Mouse (Mus musculus) MEL (cell line): ENCODE measurements at regions not wholly inside any gene's neighbourhood (a gene's known extent, or its start where the extent isn't known, plus 50 kb on each side); places are given as distances from the start of the nearest gene placed in this dataset.

Source experiments
- CTCF ChIP-seq, 3 experiments: IDR thresholded peaks in 2 of 3; conservative IDR thresholded peaks in 1 of 3; 2 replicates each; pipeline ENCODE4 v1.5.1; 2011 to 2012; ENCODE audit warnings: low read length in 3 of 3, low read depth in 2 of 3, mild to moderate bottlenecking in 2 of 3, improper control_type of control experiment in 1 of 3, inconsistent platforms in 1 of 3, mixed read lengths in 1 of 3, moderate library complexity in 1 of 3; ENCODE audit not compliant: control insufficient read depth in 1 of 3, insufficient read depth in 1 of 3, poor library complexity in 1 of 3, severe bottlenecking in 1 of 3
- ELF1 ChIP-seq: IDR thresholded peaks from 2 replicates; pipeline ENCODE4 v1.6.1; 2014; ENCODE audit warnings: low read depth, mild to moderate bottlenecking, inconsistent platforms, low read length, improper control_type of control experiment, moderate library complexity
- GATA1 ChIP-seq: IDR thresholded peaks from 2 replicates; pipeline ENCODE4 v1.6.1; 2011; ENCODE audit warnings: low read depth, low read length, improper control_type of control experiment
- MAFK ChIP-seq: IDR thresholded peaks from 2 replicates; pipeline ENCODE4 v1.6.1; 2011; ENCODE audit warnings: low read depth, mild to moderate bottlenecking, low read length, improper control_type of control experiment, borderline replicate concordance
- NRF1 ChIP-seq: IDR thresholded peaks from 2 replicates; pipeline ENCODE4 v1.6.1; 2014; ENCODE audit warnings: low read depth, mild to moderate bottlenecking, inconsistent platforms, low read length, improper control_type of control experiment, moderate library complexity; ENCODE audit not compliant: poor library complexity, insufficient read depth, severe bottlenecking
- POLR2A ChIP-seq, 2 experiments: IDR thresholded peaks; 2 replicates each; pipeline ENCODE4 v1.6.1; 2011 to 2012; ENCODE audit warnings: low read length in 2 of 2, mild to moderate bottlenecking in 2 of 2, control low read depth in 1 of 2, improper control_type of control experiment in 1 of 2, low read depth in 1 of 2, moderate library complexity in 1 of 2; ENCODE audit not compliant: control insufficient read depth in 1 of 2, insufficient read depth in 1 of 2, poor library complexity in 1 of 2
- TBP ChIP-seq: IDR thresholded peaks from 2 replicates; pipeline ENCODE4 v1.8.0; 2011; ENCODE audit warnings: low read depth, low read length, improper control_type of control experiment
- UBTF ChIP-seq: IDR thresholded peaks from 2 replicates; pipeline ENCODE4 v1.6.1; 2012; ENCODE audit warnings: low read depth, mild to moderate bottlenecking, inconsistent platforms, low read length, improper control_type of control experiment, moderate library complexity, borderline replicate concordance; ENCODE audit not compliant: insufficient read depth
- USF1 ChIP-seq: IDR thresholded peaks from 2 replicates; pipeline ENCODE4 v1.6.1; 2014; ENCODE audit warnings: low read depth, mild to moderate bottlenecking, inconsistent platforms, low read length, improper control_type of control experiment, moderate library complexity
- ZC3H11A ChIP-seq: IDR thresholded peaks from 2 replicates; pipeline ENCODE4 v1.6.1; 2012; ENCODE audit warnings: low read depth, mild to moderate bottlenecking, inconsistent platforms, low read length, improper control_type of control experiment

- TF ChIP-seq MAFK = no peak
- no peak for TF ChIP-seq POLR2A (IDR thresholded peaks at IDR 0.05; ENCODE audit: control insufficient read depth in 1 of 2, insufficient read depth in 1 of 2, low read depth in 1 of 2, low read length in 2 of 2, poor library complexity in 1 of 2)
- no peak for TF ChIP-seq NRF1
- TF ChIP-seq ZC3H11A = no peak
- no peak for TF ChIP-seq USF1
- no peak for TF ChIP-seq ELF1
- TF ChIP-seq GATA1 = no peak
- no peak for TF ChIP-seq CTCF (IDR thresholded peaks at IDR 0.05 in 2 of 3, conservative IDR thresholded peaks at IDR 0.05 in 1 of 3; ENCODE audit: control insufficient read depth in 1 of 3, insufficient read depth in 1 of 3, low read depth in 2 of 3, low read length in 3 of 3, poor library complexity in 1 of 3, severe bottlenecking in 1 of 3)
- no peak for TF ChIP-seq TBP
- no peak for TF ChIP-seq UBTF
Measured at GRCm38 (mm10) chr16:95169346-95169745, 88.0 kb upstream of the Kcnj15 start.
